Mouse (Mus musculus) kidney, postnatal 0 days (tissue): ENCODE results near the gene Gpr83. TPM values are rescaled to one million over a fixed set of nuclear protein-coding genes. Genes with fewer than 3 reads are reported as not detected.

Experiments used
- ATAC-seq: fragments of 200-750 bp; cut with Nextera tagmentation; replicated peaks from 2 replicates; pipeline ENCODE4 v1.8.0; 2017; ENCODE audit warnings: low read depth, moderate number of reproducible peaks, moderate TSS enrichment, moderate library complexity; ENCODE audit not compliant: low FRiP score
- DNase-seq: peaks from one replicate; pipeline ENCODE4 v3.0.0-alpha.2; 2016; ENCODE audit warnings: low spot score
- H3K27ac ChIP-seq: fragments of 300-500 bp; sonication (generic); 2 replicates; pipeline ENCODE4 v1.5.1; 2014; ENCODE audit warnings: mild to moderate bottlenecking
- H3K27me3 ChIP-seq: fragments of 300-500 bp; sonication (generic); 2 replicates; pipeline ENCODE4 v1.6.1; 2014; ENCODE audit warnings: low read length, mixed read lengths; ENCODE audit not compliant: insufficient read depth
- H3K36me3 ChIP-seq: fragments of 300-500 bp; sonication (generic); 2 replicates; pipeline ENCODE4 v1.6.1; 2014; ENCODE audit warnings: low read length, mixed read lengths; ENCODE audit not compliant: insufficient read depth
- H3K4me1 ChIP-seq: fragments of 300-500 bp; sonication (generic); replicated peaks from 2 replicates; pipeline ENCODE4 v1.6.1; 2014; ENCODE audit warnings: antibody characterized with exemption, low read length, mixed read lengths; ENCODE audit not compliant: insufficient read depth
- H3K4me2 ChIP-seq: fragments of 300-500 bp; sonication (generic); 2 replicates; pipeline ENCODE4 v1.6.1; 2014; ENCODE audit warnings: mild to moderate bottlenecking, low read length, moderate library complexity, mixed read lengths
- H3K4me3 ChIP-seq: fragments of 300-500 bp; sonication (generic); replicated peaks from 2 replicates; pipeline ENCODE4 v1.5.1; 2014; ENCODE audit warnings: low read depth, low read length
- H3K9ac ChIP-seq: fragments of 300-500 bp; sonication (generic); 2 replicates; pipeline ENCODE4 v1.6.1; 2014; ENCODE audit warnings: low read depth, low read length
- H3K9me3 ChIP-seq: fragments of 300-500 bp; sonication (generic); replicated peaks from 2 replicates; pipeline ENCODE4 v1.6.1; 2016; ENCODE audit warnings: low read length, inconsistent platforms, mixed read lengths
- CTCF ChIP-seq: IDR thresholded peaks from 2 replicates; pipeline ENCODE4 v1.5.1; 2016; ENCODE audit warnings: antibody characterized with exemption, low read depth, mild to moderate bottlenecking, moderate library complexity
- WGBS: fragments of 180-500 bp; shearing (Covaris S2); extraction: QIAGEN DNeasy Blood & Tissue Kit; methylation state at CpG from one replicate; pipeline ENCODE4 v1.1.7; 2014; 5-methylcytosine and 5-hydroxymethylcytosine counted together
- polyA plus RNA-seq: library from polyadenylated mRNA; unstranded; fragments of >200 nt; fragmentation: Nextera tagmentation; extraction: Ambion mirVana; gene quantifications from 2 replicates; pipeline ENCODE4 v1.2.1, GENCODE M21; 2015

Gene Gpr83
- polyA plus RNA-seq, 1 experiment from 2014 or later, result 0.59 TPM

DNA sequence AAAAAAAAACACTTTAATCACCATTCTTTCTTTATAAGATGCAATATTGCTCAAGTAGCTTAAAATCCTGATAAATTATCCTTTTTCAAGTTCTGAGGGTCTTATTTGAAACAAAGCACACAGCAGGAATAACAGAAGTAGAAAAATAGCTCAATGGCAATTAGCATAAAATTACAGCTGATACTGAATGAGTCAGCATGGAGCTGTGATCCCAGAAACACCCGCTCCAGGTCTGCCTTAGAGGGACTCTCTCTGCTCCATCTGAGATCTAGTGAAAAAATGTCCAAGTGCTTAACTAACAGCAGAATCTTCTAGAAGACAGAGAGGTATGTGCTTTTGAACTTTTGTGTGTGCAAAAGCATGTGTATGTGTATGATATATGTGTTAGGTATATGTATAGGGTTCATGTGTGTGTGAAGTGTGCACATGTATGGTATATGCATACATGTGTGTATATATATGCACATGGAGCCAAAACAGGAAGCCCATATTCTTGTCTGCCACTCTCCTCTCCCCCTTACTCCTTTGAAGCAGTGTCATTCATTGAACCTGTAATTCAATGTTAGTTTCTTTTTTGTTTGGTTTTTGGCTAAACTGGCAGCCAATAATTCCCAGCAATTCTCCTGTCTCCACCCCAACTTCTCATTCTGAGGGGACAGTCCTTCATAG, 11.6 kb upstream of the Gpr83 start:
- H3K4me2 ChIP-seq, result no peak overlapping the region
- DNase-seq (no peak), ATAC-seq (no peak)
- no peaks in the 10 kb centered on the region for H3K27me3 ChIP-seq
- H3K27ac ChIP-seq, result no peak overlapping the region
- no peaks in the 10 kb centered on the region for H3K4me1 ChIP-seq
- TF ChIP-seq CTCF, result no peak
- H3K4me3 ChIP-seq, result no peak overlapping the region
- H3K9me3 ChIP-seq, result no peaks in the 10 kb centered on the region
- no peak overlapping the region for H3K9ac ChIP-seq
- H3K36me3 ChIP-seq, result no peaks in the 10 kb centered on the region
- 76% methylated on average over 1 of the region's 1 CpGs for WGBS

- Histone ChIP-seq H3K27ac (no peak overlapping the region), H3K36me3 (no peaks in the 10 kb centered on the region), H3K27me3 (peaks cover 8% of the 10 kb centered on the region; the same call in 1 of the 2 replicates), H3K4me3 (no peak overlapping the region), H3K9me3 (no peaks in the 10 kb centered on the region), H3K9ac (no peak overlapping the region), H3K4me2 (no peak overlapping the region), H3K4me1 (no peaks in the 10 kb centered on the region)
- no peak for ATAC-seq
- 67% methylated on average over 4 of the region's 4 CpGs for WGBS
- 0 out of 2 replicates have a peak, but pooled peaks have one; percentile 10 for TF ChIP-seq CTCF
- no peak for DNase-seq
Observed at GRCm38 (mm10) chr9:14854585-14854984, 5.4 kb upstream of the Gpr83 start.

- Histone ChIP-seq H3K27ac (no peak overlapping the region), H3K27me3 (peaks cover 18% of the 10 kb centered on the region), H3K9ac (no peak overlapping the region), H3K4me3 (no peak overlapping the region), H3K9me3 (no peaks in the 10 kb centered on the region), H3K4me2 (no peak overlapping the region), H3K36me3 (no peaks in the 10 kb centered on the region), H3K4me1 (0 out of 2 replicates have a peak, but pooled peaks cover 5% of the 10 kb centered on the region)
- TF ChIP-seq CTCF, result no peak
- 45% methylated on average over 4 of the region's 4 CpGs for WGBS
- ATAC-seq (no peak), DNase-seq (no peak)
Observed at GRCm38 (mm10) chr9:14856922-14857654, 2.9 kb upstream of the Gpr83 start.

- no peak overlapping the region for H3K9ac ChIP-seq
- no peak overlapping the region for H3K27ac ChIP-seq
- no peak for TF ChIP-seq CTCF
- 0 out of 2 replicates have a peak, but pooled peaks cover 5% of the 10 kb centered on the region for H3K4me1 ChIP-seq
- no peaks in the 10 kb centered on the region for H3K36me3 ChIP-seq
- H3K9me3 ChIP-seq, result no peaks in the 10 kb centered on the region
- WGBS, result 47% methylated on average over 7 of the region's 7 CpGs
- no peak overlapping the region for H3K4me3 ChIP-seq
- H3K4me2 ChIP-seq, result no peak overlapping the region
- ATAC-seq (no peak), DNase-seq (no peak)
- peaks cover 18% of the 10 kb centered on the region for H3K27me3 ChIP-seq
Observed at GRCm38 (mm10) chr9:14858170-14858706, 1.8 kb upstream of the Gpr83 start.

DNA sequence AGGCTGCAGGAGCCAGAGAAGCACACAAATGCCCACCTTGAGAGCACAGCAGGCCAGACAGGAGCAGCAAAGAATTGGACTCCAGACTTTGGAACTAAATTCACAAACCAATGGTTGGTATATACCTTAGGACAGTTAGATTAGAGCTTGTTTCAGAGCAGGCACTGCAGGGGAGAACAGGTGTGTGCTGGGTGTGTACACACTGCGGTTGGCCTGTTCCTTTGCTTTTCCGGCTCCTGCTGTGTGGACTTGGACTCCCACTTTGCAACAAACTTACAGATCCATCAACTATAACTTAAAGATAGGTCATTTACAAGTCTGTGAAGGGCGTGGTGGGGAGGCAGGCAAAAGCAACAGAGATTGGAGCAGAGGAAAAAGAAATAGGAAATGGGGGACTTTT, 1.2 kb upstream of the Gpr83 start:
- H3K9me3 ChIP-seq, result no peaks in the 10 kb centered on the region
- no peak overlapping the region for H3K4me2 ChIP-seq
- H3K4me1 ChIP-seq, result 0 out of 2 replicates have a peak, but pooled peaks cover 5% of the 10 kb centered on the region
- H3K4me3 ChIP-seq, result no peak overlapping the region
- DNase-seq (no peak), ATAC-seq (no peak)
- H3K27ac ChIP-seq, result no peak overlapping the region
- H3K36me3 ChIP-seq, result no peaks in the 10 kb centered on the region
- TF ChIP-seq CTCF, result no peak
- WGBS, result 84% methylated on average over 3 of the region's 3 CpGs
- no peak overlapping the region for H3K9ac ChIP-seq
- H3K27me3 ChIP-seq, result peaks cover 18% of the 10 kb centered on the region

- no peak overlapping the region for H3K4me2 ChIP-seq
- H3K9ac ChIP-seq, result no peak overlapping the region
- WGBS, result 92% methylated on average over 3 of the region's 3 CpGs
- TF ChIP-seq CTCF, result no peak
- no peak for ATAC-seq
- H3K36me3 ChIP-seq, result no peaks in the 10 kb centered on the region
- H3K27me3 ChIP-seq, result peaks cover 18% of the 10 kb centered on the region
- no peak overlapping the region for H3K4me3 ChIP-seq
- no peak for DNase-seq
- H3K4me1 ChIP-seq, result 0 out of 2 replicates have a peak, but pooled peaks cover 5% of the 10 kb centered on the region
- no peaks in the 10 kb centered on the region for H3K9me3 ChIP-seq
- H3K27ac ChIP-seq, result no peak overlapping the region
Observed at GRCm38 (mm10) chr9:14863126-14863525, 3.1 kb downstream of the Gpr83 start.
